Mouse (Mus musculus) intestine, embryonic 14.5 days (tissue): ENCODE data around the gene Smdt1. TPM values are rescaled to one million over a fixed set of nuclear protein-coding genes. Genes with fewer than 3 reads are reported as not detected.
A peak's percentile ranks its signal among the peaks of the same experiment; 100 is the strongest.

Experiments
- ATAC-seq: fragments of 200-750 bp; cut with Nextera tagmentation; replicated peaks from 2 replicates; pipeline ENCODE4 v1.8.0; 2017; ENCODE audit warnings: low read depth, moderate number of reproducible peaks, moderate TSS enrichment, moderate library complexity; ENCODE audit not compliant: low FRiP score, low TSS enrichment
- DNase-seq: peaks from one replicate; pipeline ENCODE4 v3.0.0-alpha.2; 2018; ENCODE audit warnings: low spot score
- H3K27ac ChIP-seq: fragments of 300-500 bp; sonication (generic); 2 replicates; pipeline ENCODE4 v1.5.1; 2014; ENCODE audit warnings: low read depth, mild to moderate bottlenecking, control low read depth
- H3K27me3 ChIP-seq: fragments of 300-500 bp; sonication (generic); replicated peaks from 2 replicates; pipeline ENCODE4 v1.6.1; 2014; ENCODE audit warnings: low read length, control low read depth; ENCODE audit not compliant: control insufficient read depth, insufficient read depth
- H3K36me3 ChIP-seq: fragments of 300-500 bp; sonication (generic); 2 replicates; pipeline ENCODE4 v1.6.1; 2014; ENCODE audit warnings: low read length, control low read depth; ENCODE audit not compliant: control insufficient read depth, insufficient read depth
- H3K4me1 ChIP-seq: fragments of 300-500 bp; sonication (generic); replicated peaks from 2 replicates; pipeline ENCODE4 v1.6.1; 2014; ENCODE audit warnings: low read length, control low read depth, mixed read lengths; ENCODE audit not compliant: control insufficient read depth, insufficient read depth
- H3K4me2 ChIP-seq: fragments of 300-500 bp; sonication (generic); 2 replicates; pipeline ENCODE4 v1.6.1; 2014; ENCODE audit warnings: low read length
- H3K4me3 ChIP-seq: fragments of 300-500 bp; sonication (generic); 2 replicates; pipeline ENCODE4 v1.5.1; 2014; ENCODE audit warnings: low read depth, low read length, control low read depth, mixed read lengths
- H3K9ac ChIP-seq: fragments of 300-500 bp; sonication (generic); 2 replicates; pipeline ENCODE4 v1.6.1; 2014; ENCODE audit warnings: mild to moderate bottlenecking, low read length
- H3K9me3 ChIP-seq: fragments of 300-500 bp; sonication (generic); 2 replicates; pipeline ENCODE4 v1.6.1; 2016; ENCODE audit warnings: low read length, control low read depth; ENCODE audit not compliant: control insufficient read depth
- WGBS: fragments of 180-500 bp; shearing (Covaris S2); extraction: QIAGEN DNeasy Blood & Tissue Kit; methylation state at CpG from one replicate; pipeline ENCODE4 v1.1.7; 2014; 5-methylcytosine and 5-hydroxymethylcytosine counted together
- polyA plus RNA-seq: library from polyadenylated mRNA; unstranded; fragments of >200 nt; fragmentation: Nextera tagmentation; extraction: Ambion mirVana; gene quantifications from 2 replicates; pipeline ENCODE4 v1.2.1, GENCODE M21; 2014

Smdt1 gene
- polyA plus RNA-seq, 1 experiment from 2014 or later = 272 TPM

DNA sequence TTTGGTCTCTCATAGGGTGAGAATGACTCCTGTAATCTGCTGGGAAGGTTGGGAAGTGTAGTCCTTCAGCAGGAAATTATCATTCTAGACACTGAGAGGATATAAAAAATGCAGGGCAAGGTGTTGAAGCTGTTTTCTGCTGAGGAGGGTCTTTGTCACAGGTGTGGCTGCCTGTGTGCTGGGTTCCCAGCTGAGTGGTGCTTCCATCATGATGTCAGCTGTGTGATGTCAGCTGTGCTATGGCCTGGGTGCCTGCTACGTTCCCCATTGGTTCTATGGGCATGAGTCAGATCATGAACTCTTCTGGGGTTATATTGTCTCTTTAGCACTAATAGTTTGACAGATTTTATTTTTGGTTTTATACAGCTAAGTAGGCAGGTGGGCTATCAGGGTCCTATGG is 30.1 kb downstream of the Smdt1 start:
- no peak overlapping the region for H3K9ac ChIP-seq
- WGBS = 83% methylated on average over 1 of the region's 1 CpGs
- ATAC-seq (no peak), DNase-seq (peak; percentile 41)
- H3K4me3 ChIP-seq = no peak overlapping the region
- no peak overlapping the region for H3K4me2 ChIP-seq
- no peak overlapping the region for H3K27ac ChIP-seq
- no peaks in the 10 kb centered on the region for H3K9me3 ChIP-seq
- H3K4me1 ChIP-seq = no peaks in the 10 kb centered on the region
- 0 out of 2 replicates have a peak, but pooled peaks cover 3% of the 10 kb centered on the region for H3K36me3 ChIP-seq
- H3K27me3 ChIP-seq = no peaks in the 10 kb centered on the region

DNA sequence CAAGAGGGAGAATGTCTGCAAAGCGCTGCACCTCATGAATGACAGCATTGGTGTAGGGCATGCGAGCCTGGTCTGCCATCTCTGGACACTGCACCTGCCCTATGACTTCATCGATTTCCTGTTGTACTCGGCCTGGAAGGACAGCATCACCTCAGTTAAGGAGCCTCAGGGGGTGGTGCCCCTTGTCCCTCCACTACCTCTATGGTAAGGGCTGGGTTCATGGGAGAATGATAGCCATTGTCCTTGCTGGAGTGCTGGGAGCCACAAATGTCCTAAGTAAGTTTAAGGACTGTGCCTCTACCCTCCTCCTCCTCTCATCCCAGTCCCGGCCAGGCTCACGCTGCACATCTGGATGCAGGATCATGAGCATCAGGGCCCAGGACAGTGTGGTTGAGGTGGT is 33.7 kb downstream of the Smdt1 start:
- ATAC-seq = no peak
- DNase-seq = peak; percentile 31
- Histone ChIP-seq H3K4me2 (no peak overlapping the region), H3K9ac (no peak overlapping the region), H3K27me3 (no peaks in the 10 kb centered on the region), H3K36me3 (0 out of 2 replicates have a peak, but pooled peaks cover 6% of the 10 kb centered on the region), H3K9me3 (no peaks in the 10 kb centered on the region), H3K4me3 (no peak overlapping the region), H3K27ac (no peak overlapping the region), H3K4me1 (no peaks in the 10 kb centered on the region)
- WGBS = 93% methylated on average over 6 of the region's 6 CpGs

DNA sequence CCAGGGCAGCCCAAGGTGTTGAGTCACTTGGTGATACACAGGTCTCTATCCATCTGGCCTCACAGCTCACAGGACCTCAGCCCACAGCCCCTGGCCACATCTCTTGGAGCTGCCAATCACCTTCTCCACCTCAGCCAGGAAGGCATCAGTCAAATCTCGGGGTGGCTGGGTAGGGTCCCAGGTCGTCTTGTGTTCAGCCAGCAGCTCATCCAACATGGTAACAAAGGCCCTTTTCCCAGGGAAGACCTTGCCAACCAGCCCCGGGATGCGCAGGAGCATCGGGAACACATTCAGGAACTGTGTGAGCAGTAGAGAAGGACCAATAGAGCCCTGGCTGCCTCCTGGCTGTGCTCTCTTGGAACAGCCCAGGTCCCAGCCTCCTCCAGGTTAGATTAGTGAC is 34.2 kb downstream of the Smdt1 start:
- Histone ChIP-seq H3K4me1 (0 out of 2 replicates have a peak, but pooled peaks cover under 1% of the 10 kb centered on the region), H3K27ac (no peak overlapping the region), H3K27me3 (no peaks in the 10 kb centered on the region), H3K4me3 (no peak overlapping the region), H3K9me3 (no peaks in the 10 kb centered on the region), H3K36me3 (0 out of 2 replicates have a peak, but pooled peaks cover 6% of the 10 kb centered on the region), H3K4me2 (no peak overlapping the region), H3K9ac (no peak overlapping the region)
- 88% methylated on average over 5 of the region's 5 CpGs for WGBS
- no peak for ATAC-seq
- DNase-seq = peak; percentile 42

DNA sequence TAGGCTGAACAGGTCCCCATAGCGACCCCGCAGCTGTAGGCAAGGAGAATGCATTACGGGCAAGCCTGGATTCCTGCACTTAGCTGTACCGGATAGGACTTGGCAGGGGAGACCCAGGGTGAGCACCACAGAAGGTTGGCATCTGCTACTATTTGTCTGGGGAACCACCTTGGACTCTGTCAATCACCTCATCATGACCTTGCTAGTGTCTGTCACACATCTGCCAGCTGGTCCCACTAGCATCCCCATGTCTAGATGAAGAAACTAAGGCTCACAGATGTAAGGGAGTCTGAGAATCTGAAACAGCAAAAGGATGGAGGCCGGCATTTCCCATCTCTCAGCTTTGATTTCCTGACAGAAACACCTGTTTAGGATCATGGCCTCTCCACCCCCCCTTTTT is 35.7 kb downstream of the Smdt1 start:
- Histone ChIP-seq H3K27me3 (no peaks in the 10 kb centered on the region), H3K9me3 (no peaks in the 10 kb centered on the region), H3K36me3 (0 out of 2 replicates have a peak, but pooled peaks cover 6% of the 10 kb centered on the region), H3K4me1 (peaks cover 14% of the 10 kb centered on the region; the same call in 1 of the 2 replicates), H3K4me2 (no peak overlapping the region), H3K4me3 (no peak overlapping the region), H3K9ac (no peak overlapping the region), H3K27ac (no peak overlapping the region)
- ATAC-seq = no peak
- DNase-seq = peak; percentile 36
- 90% methylated on average over 5 of the region's 5 CpGs for WGBS

DNA sequence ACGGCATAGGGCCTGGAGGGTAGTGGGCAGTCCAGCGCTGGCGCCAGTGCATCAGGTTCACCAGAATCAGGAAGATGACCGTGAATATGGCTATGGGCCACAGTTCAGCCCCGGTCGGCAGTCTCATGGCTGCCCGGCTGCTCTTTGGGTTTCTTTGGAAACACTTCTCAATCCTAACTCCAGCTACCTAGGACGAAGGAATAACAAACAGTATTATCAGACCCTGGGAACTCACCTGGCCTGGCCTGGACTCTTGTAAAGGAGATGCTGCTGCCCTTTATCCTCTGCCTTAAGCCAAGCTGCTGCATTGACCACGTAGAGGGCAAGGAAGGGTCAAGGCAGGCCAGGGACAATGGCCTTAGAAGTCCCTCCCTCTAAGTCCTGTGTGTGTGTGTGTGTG is 37.1 kb downstream of the Smdt1 start:
- H3K4me3 ChIP-seq = no peak overlapping the region
- H3K9ac ChIP-seq = no peak overlapping the region
- H3K27me3 ChIP-seq = no peaks in the 10 kb centered on the region
- 90% methylated on average over 9 of the region's 9 CpGs for WGBS
- H3K4me2 ChIP-seq = no peak overlapping the region
- H3K27ac ChIP-seq = no peak overlapping the region
- peaks cover 22% of the 10 kb centered on the region; the same call in 1 of the 2 replicates for H3K4me1 ChIP-seq
- DNase-seq = peak; percentile 44
- no peak for ATAC-seq
- H3K36me3 ChIP-seq = 0 out of 2 replicates have a peak, but pooled peaks cover 6% of the 10 kb centered on the region
- no peaks in the 10 kb centered on the region for H3K9me3 ChIP-seq

DNA sequence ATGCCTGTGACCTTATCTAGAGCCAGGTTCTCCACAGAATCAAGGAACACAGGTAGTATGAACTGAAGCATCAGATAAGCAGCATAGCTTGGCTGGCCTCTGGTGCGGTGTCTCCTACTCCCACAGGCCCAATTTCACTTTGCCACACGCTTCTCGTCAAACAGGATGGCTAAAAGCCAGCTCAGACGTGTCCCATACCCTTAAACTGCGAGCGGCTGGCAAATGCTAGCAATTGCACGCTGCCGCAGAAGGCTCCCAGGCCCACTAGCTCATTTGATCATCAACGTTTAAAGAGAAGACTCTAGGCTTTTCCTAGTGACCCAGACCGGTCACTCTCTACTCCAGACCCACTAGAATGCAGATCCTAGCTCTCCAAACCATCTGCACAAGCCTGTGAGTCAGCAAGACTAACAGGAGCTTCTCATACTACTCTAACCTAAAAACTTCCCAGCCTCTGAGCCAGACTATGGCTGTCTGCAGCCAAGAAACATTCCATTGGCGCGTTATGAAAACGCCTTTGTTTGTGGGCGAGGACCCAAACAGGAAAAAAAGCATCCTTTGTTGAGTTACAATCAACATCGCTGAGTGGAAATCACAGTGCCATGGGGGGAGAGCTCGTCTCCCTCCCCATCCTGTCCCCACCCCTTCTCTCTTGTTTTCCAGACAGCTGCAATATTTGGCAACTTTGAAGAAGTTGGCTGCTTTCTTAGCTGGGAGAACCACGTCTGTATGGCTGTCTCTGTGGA is 37.8 kb downstream of the Smdt1 start:
- peaks cover 23% of the 10 kb centered on the region; the same call in 1 of the 2 replicates for H3K4me1 ChIP-seq

DNA sequence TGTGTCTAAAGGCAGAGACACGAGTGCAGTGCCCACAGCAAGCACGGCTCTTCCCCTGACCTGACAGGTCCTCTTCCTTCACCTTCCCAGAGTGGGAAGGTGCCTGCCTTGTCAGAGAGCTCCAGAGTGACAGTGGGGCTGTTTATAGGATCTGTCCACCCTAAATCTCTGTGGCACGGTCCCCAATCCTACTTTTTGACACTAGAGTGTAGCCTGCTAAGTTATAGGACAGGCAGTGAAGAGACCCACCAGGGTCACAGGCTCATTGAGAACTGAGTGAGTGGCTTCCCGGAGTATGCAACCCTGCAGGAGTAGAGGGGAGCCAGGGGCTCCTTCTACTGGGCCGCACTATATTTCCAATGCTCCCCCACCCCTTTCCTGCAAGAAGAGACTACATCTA is 38.9 kb downstream of the Smdt1 start:
- WGBS = 66% methylated on average over 5 of the region's 5 CpGs

More for the DNA sequence above, 37.8 kb downstream of the Smdt1 start:
- Histone ChIP-seq H3K9ac (no peak overlapping the region), H3K27me3 (no peaks in the 10 kb centered on the region), H3K27ac (no peak overlapping the region), H3K4me3 (no peak overlapping the region), H3K4me2 (no peak overlapping the region), H3K9me3 (no peaks in the 10 kb centered on the region), H3K36me3 (0 out of 2 replicates have a peak, but pooled peaks cover 6% of the 10 kb centered on the region)
- WGBS = 75% methylated on average over 17 of the region's 17 CpGs
- ATAC-seq (no peak), DNase-seq (peak; percentile 45)

DNA sequence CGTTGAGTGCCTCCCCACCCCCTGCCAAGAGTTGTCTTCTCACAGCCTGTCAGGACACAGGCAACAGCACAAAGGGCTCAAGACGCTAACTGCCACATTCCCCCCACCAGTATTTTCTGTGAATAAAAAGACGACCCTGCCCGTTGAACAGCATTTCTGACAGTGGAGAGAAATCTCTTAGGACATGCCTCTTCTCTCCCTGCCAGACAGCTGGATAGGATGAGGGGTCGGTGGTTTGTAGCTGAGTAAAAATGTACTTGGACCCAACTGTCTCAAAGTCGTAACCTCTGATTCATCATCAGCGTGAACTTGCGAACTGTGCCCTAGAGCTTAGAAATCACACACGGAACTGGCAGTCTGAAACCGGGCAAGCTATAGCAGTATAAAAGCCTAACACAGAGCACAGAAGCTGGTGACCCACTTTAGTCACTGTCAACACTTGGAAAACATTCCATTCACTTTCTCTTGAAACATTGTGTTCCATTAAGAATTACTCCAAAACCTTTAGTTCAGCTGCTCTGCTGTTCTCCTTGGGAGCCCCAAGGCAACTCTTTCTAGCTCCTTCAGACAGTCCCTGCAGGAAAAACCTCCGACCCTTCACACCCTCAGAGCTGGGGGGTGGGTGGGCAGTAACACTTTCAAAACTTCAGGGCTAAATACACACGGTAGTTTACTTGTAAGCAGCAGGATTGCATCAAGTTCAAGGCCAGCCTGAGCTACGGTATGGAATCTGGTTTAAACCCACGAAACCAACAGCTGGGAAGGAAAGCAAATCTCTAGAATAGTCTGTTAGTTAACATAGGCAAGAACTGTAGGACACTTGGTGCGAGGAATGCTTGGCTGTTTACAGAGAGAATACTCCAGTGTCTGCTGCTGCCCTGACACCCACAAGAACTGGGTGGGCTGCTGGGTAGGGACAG is 39.8 kb downstream of the Smdt1 start:
- WGBS = 39% methylated on average over 15 of the region's 15 CpGs
- no peak overlapping the region for H3K9ac ChIP-seq
- peak overlapping the region; percentile 65 for H3K4me2 ChIP-seq
- no peaks in the 10 kb centered on the region for H3K27me3 ChIP-seq
- peak overlapping the region; percentile 87; the same call in 1 of the 2 replicates for H3K27ac ChIP-seq
- 0 out of 2 replicates have a peak, but pooled peaks cover 6% of the 10 kb centered on the region for H3K36me3 ChIP-seq
- peak; percentile 54 for DNase-seq
- H3K4me3 ChIP-seq = no peak overlapping the region
- no peaks in the 10 kb centered on the region for H3K9me3 ChIP-seq
- no peak for ATAC-seq
- peaks cover 23% of the 10 kb centered on the region; the same call in 1 of the 2 replicates for H3K4me1 ChIP-seq

More for the DNA sequence above, 38.9 kb downstream of the Smdt1 start:
- DNase-seq (peak; percentile 48), ATAC-seq (no peak)
- Histone ChIP-seq H3K4me1 (peaks cover 23% of the 10 kb centered on the region; the same call in 1 of the 2 replicates), H3K27ac (no peak overlapping the region), H3K4me3 (no peak overlapping the region), H3K9me3 (no peaks in the 10 kb centered on the region), H3K4me2 (no peak overlapping the region), H3K36me3 (0 out of 2 replicates have a peak, but pooled peaks cover 6% of the 10 kb centered on the region), H3K27me3 (no peaks in the 10 kb centered on the region), H3K9ac (no peak overlapping the region)
